Mouse (Mus musculus) testis, adult 2 months (tissue): ENCODE results near the gene Mgrn1.

Source experiments
- CTCF ChIP-seq: fragments of 200-500 bp; IDR thresholded peaks from 2 replicates; pipeline ENCODE4 v1.5.1; 2012; ENCODE audit warnings: low read depth, mild to moderate bottlenecking, inconsistent platforms, low read length, moderate library complexity; ENCODE audit not compliant: control insufficient read depth, insufficient read depth, insufficient replicate concordance
- POLR2A ChIP-seq: fragments of 200-500 bp; IDR thresholded peaks from 2 replicates; pipeline ENCODE4 v1.6.1; 2012; ENCODE audit warnings: low read depth, mild to moderate bottlenecking, inconsistent platforms, low read length, moderate library complexity; ENCODE audit not compliant: control insufficient read depth

DNA sequence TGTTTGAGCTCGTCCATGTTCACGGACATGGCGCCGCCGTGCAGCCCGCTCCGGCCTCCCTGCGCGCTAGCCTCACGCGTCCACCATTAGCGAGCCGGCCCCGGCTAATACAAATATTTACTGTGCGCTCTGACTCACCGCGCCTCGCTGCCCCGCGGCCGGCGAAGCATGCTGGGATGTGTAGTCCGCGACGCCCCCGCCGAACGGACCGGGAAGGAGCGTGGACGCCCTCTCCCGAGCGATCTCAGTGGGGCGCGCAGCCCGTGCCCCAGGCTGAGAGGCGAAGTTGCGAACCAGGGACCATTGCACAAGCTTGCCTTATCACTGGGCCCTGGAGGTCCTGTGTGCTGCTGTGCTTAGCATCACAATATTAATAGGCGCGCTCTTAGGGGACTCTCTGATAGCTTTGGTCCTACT lies 6.3 kb upstream of the Mgrn1 start:
- TF ChIP-seq POLR2A = peak; percentile 67
- TF ChIP-seq CTCF = 0 out of 2 replicates have a peak, but pooled peaks have one; percentile 9
